Mouse (Mus musculus) lung, adult 2 months (tissue): ENCODE measurements around the gene S100a4. TPM values are rescaled to one million over a fixed set of nuclear protein-coding genes. Genes with fewer than 3 reads are reported as not detected.

Experiments used
- DNase-seq: peaks from one replicate; pipeline ENCODE4 v3.0.0; 2022
- H3K4me1 ChIP-seq: fragments of 200-500 bp; 2 replicates; pipeline ENCODE4 v1.6.1; 2011; ENCODE audit warnings: low read length; ENCODE audit not compliant: control insufficient read depth, insufficient read depth
- H3K4me3 ChIP-seq: fragments of 200-500 bp; replicated peaks from 2 replicates; pipeline ENCODE3; 2011; ENCODE audit warnings: low read depth, mild to moderate bottlenecking, control low read depth, low read length; ENCODE audit errors: extremely low read depth
- CTCF ChIP-seq: fragments of 200-500 bp; IDR thresholded peaks from 2 replicates; pipeline ENCODE4 v1.5.1; 2011; ENCODE audit warnings: mild to moderate bottlenecking, low read length, control low read depth; ENCODE audit not compliant: insufficient read depth
- POLR2A ChIP-seq: fragments of 200-500 bp; IDR thresholded peaks from 2 replicates; pipeline ENCODE4 v1.6.1; 2011; ENCODE audit warnings: low read depth, mild to moderate bottlenecking, control low read depth, low read length, borderline replicate concordance; ENCODE audit errors: extremely low read depth
- WGBS: fragments of 180-500 bp; shearing (Covaris S2); methylation state at CpG from one replicate; pipeline ENCODE4 v1.1.7; 2018; 5-methylcytosine and 5-hydroxymethylcytosine counted together
- polyA plus RNA-seq: library from polyadenylated mRNA; depleted of rRNA; stranded (reverse); fragments of >200 nt; gene quantifications from 2 replicates; pipeline ENCODE4 v1.2.3, GENCODE M21; 2012; rRNA removed

The S100a4 gene
- 28.9 and 51.0 TPM in 2 replicates for polyA plus RNA-seq

DNA sequence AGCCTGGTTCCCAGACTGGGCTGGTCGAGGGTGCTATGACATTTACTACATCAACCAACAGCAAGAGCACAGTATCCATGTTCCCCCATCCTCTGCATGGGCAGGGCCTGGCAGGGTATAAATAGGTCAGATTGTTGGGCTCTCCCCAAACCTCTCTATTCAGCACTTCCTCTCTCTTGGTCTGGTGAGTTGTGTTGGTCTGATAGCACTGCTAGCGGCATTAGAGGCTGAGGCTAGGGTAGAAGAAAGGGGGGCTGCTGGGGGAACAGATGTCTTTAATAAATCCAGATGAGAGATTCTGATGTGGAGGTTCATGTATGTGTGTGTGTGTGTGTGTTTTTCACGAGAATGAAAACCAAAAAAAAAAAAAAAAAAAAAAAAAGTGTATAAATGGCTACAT, at the start of gene S100a4:
TSS of gene S100a4 (plus strand) at position 149 of the 400 bp plus-strand sequence.
- 35% methylated on average over 3 of the region's 3 CpGs for WGBS
- TF ChIP-seq POLR2A (no peak), CTCF (no peak)
- H3K4me1 ChIP-seq, result peaks cover 2% of the 10 kb centered on the region; the same call in 1 of the 2 replicates
- DNase-seq, result no peak
- H3K4me3 ChIP-seq, result no peak within 1 kb of the TSS

DNA sequence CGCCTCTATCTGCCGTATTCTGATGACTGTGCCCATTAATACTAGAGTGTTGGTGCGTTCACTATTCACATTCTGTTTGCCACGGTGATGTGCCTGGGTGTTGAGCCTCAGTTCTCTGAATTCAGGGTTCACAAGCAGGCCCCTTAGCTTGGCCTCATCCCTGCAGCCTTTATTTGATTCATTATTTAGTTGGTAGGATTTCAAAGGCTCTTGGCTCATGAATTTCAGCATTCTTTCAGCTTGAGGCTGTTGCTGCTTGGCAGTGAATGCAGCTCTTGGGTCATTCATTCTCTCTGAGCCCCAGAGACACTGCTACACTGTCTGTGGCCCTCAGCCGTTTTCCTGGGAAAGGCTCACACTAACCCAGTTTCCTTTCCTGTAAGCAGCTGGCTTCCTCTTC, 47.6 kb upstream of the S100a4 start:
- DNase-seq, result no peak
- TF ChIP-seq CTCF (no peak), POLR2A (no peak)

DNA sequence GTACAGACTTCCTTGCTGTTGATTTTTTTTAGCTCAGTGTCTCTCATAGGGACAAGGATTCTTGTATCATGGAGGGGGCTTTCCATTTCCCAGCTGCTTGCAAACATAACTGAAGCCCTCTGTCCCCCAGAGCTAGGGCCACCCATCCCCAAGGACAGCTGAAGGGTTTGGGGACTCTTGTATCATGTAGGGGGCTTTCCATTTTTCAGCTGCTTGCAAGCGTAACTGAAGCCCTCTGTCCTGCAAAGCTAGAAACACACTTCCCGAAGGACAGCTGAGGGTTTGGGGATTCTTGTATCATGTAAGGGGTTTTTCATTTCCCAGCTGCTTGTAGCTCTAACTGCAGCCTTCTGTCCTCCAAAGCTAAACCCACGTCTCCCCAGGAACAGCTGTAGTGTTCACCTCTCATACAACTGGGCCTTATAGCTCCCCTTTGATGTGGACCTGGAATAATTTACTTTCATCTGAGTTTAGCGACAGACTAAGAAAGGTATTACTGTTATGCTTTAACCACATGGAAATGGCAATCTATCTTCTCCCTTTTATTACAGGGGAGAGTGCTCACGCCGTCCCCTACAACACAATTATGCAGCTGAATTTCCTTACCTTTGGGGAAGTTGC, 43.5 kb upstream of the S100a4 start, which contains the start of gene S100a3:
TSS of gene S100a3 (plus strand) at position 571 of the 621 bp plus-strand sequence.
- WGBS, result 87% methylated on average over 6 of the region's 6 CpGs
- H3K4me3 ChIP-seq, result no peak within 1 kb of the TSS
- no peak for DNase-seq
- no peaks in the 10 kb centered on the region for H3K4me1 ChIP-seq
- TF ChIP-seq CTCF (no peak), POLR2A (no peak)

More for the DNA sequence above, 47.6 kb upstream of the S100a4 start:
- H3K4me3 ChIP-seq, result no peak overlapping the region
- 66% methylated on average over 5 of the region's 5 CpGs for WGBS
- no peaks in the 10 kb centered on the region for H3K4me1 ChIP-seq

DNA sequence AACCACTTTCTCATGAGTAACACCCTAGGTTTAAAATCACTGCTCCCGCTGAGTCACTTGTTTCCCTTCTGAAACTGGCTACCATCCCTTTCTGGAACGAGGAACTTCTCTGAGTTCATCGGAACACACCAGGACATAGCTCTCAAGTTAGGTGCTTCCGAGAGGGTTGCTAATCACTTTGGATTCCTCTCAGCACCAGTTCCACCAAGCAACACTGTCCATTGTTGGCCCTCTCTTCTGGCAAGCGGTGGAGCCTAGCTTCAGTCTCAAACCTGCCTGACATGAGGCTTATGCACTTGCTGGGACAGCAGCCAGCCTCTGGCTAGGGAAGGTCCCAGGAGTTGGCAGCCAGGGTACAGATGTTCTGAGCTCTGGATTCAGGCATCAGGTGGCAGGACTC, 28.9 kb upstream of the S100a4 start:
- no peak for DNase-seq
- no peak for TF ChIP-seq CTCF
- no peak for TF ChIP-seq POLR2A
- H3K4me1 ChIP-seq, result no peaks in the 10 kb centered on the region
- H3K4me3 ChIP-seq, result no peak overlapping the region
- 77% methylated on average over 5 of the region's 5 CpGs for WGBS

DNA sequence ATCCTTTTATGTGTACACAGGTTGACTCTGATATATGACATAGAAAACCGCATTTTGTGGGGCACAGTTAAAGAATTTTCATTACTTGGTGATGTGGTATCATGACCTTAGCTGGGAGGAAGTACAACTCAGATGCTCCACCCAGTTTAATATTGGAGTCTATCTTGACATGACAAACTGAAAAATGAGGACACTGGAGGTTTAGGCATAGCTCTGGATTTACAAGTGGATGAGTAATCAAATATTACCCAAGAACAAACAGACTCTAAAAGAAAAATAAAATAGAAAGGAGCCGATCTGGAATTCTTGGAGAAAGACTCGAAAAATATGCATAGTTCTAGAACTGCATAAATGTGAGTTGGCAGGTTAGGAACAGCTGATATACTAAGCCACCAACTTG, 28.3 kb upstream of the S100a4 start:
- H3K4me1 ChIP-seq, result no peaks in the 10 kb centered on the region
- no peak for DNase-seq
- WGBS, result 62% methylated on average over 3 of the region's 3 CpGs
- TF ChIP-seq CTCF (no peak), POLR2A (no peak)
- H3K4me3 ChIP-seq, result no peak overlapping the region

DNA sequence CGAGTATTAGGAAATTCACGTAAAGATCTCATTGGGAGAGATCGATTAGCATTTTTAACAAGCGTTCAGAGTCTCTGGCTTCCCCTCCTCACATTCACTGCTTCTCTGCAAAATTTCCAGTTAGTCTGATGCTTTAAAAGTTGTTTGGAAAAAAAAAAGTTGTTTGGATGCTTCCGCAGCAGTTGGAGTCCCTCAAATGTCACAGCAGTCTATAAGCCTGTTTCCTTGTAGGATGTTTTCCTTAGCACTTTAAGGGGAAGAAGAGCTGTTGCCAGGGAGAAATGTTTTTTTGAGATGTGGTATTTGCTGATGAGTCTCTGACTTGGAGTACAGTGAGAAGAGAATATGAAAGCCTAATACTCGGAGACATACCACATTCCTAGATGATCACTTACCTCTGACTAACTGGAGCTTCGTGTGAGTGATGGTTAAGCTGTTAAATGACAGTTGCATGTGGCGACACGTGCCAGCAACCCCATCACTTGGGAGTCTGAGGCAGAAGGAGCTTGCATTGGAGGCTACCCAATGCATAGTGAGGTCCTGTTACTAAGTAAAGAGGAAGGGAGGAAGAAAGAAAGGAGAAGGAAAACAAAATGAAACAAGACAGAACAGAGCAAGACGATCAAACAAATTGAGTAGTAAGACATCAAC, 27.1 kb upstream of the S100a4 start:
- DNase-seq, result no peak
- H3K4me1 ChIP-seq, result no peaks in the 10 kb centered on the region
- 61% methylated on average over 10 of the region's 10 CpGs for WGBS
- no peak for TF ChIP-seq POLR2A
- TF ChIP-seq CTCF, result no peak
- no peak overlapping the region for H3K4me3 ChIP-seq

DNA sequence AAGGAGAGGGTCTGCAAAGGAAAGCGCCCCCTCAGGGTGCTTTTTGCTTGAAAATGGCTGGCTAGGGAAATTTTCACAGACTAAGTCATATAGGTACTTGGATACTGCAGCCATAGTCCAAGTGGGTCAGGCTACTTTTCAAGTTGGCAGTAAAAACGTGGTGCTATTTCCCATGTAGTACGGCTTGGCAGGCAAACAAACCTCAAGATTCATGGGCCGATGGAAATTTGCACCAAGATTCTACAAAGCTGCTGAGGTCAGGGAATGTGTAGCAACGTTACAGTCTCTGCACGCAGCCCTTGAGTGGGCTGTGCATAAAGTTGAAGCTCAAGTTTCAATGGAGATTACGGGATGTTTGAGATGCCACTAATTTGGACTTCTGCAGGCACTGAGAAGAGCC, 24.1 kb upstream of the S100a4 start:
- WGBS, result 58% methylated on average over 7 of the region's 7 CpGs
- DNase-seq, result no peak
- TF ChIP-seq CTCF (no peak), POLR2A (no peak)
- H3K4me3 ChIP-seq, result no peak overlapping the region
- no peaks in the 10 kb centered on the region for H3K4me1 ChIP-seq

DNA sequence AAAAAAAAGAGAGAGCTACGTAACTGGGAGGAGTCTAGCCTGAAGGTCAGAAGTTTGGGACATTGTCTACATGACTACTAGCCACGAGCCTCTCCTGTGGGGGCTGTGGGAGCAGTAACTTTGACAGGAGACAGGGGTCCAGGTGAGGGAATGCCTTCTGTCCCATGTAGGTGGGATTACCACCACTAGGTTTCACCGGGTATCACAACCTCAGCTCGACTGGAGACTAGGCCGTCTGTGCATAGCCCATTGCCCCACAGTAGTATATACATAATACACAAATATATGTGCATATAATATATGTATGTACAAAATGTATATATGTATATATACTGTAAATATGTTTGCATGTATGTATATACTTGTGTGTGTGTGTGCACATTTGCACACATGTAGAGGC, 22.4 kb upstream of the S100a4 start:
- peaks cover 1% of the 10 kb centered on the region for H3K4me1 ChIP-seq
- H3K4me3 ChIP-seq, result no peak overlapping the region
- 97% methylated on average over 5 of the region's 5 CpGs for WGBS
- TF ChIP-seq POLR2A, result no peak
- no peak for TF ChIP-seq CTCF
- DNase-seq, result no peak

DNA sequence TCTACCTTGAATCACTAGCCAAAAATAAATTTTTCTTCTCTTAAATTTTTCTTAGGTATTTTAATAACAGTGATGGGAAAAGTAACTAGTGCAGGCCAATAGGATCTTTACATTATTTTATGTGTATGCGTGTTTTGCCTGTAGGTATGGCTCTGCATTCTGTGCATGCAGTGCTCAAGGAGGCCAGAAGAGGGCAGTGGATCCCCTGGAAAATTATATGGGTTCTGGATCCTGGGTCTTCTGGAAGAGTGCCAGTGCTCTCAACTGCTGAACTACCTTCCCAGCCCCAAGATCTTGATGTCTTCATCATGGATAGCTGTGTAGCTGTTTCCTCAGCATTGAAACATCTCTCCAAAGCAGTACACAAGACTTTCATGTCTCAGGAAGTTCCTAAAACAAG, 21.4 kb upstream of the S100a4 start:
- 100% methylated on average over 1 of the region's 1 CpGs for WGBS
- TF ChIP-seq CTCF (no peak), POLR2A (no peak)
- Histone ChIP-seq H3K4me1 (peaks cover 11% of the 10 kb centered on the region), H3K4me3 (no peak overlapping the region)
- no peak for DNase-seq

DNA sequence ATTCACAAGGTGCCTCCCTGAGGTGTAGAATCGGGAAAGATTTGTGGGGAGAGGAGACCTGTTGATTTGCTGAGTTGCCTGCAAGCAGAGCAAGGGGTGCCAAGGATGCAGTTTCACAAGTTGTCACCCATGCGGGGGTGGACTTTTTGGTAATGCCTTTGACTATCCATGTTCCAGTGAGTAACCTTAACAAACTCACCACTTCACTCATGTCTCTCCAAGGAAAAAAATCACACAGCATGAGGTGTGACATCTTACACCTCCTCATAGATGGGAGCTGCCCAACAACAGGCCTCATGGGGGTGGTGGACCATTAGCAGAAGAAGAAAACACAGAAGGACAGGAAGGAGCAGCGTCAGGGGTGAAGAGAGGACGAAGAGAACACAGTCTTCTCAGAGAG, 21.0 kb upstream of the S100a4 start:
- peaks cover 12% of the 10 kb centered on the region for H3K4me1 ChIP-seq
- WGBS, result 88% methylated on average over 4 of the region's 4 CpGs
- no peak for DNase-seq
- TF ChIP-seq CTCF (no peak), POLR2A (no peak)
- H3K4me3 ChIP-seq, result no peak overlapping the region
